Mouse (Mus musculus) cerebellum, adult 2 months (tissue): ENCODE measurements around the gene Fermt2. TPM values are rescaled to one million over a fixed set of nuclear protein-coding genes. Genes with fewer than 3 reads are reported as not detected.
A peak's percentile ranks its signal among the peaks of the same experiment; 100 is the strongest.

Source experiments
- DNase-seq, 2 experiments: peaks; one replicate each; pipeline ENCODE4 v3.0.0; 2021
- H3K27ac ChIP-seq: fragments of 200-500 bp; 2 replicates; pipeline ENCODE4 v1.5.1; 2012; ENCODE audit warnings: low read length, control low read depth, inconsistent platforms; ENCODE audit not compliant: insufficient read depth
- H3K27me3 ChIP-seq: fragments of 200-500 bp; 2 replicates; pipeline ENCODE4 v1.6.1; 2012; ENCODE audit warnings: inconsistent platforms, mild to moderate bottlenecking, low read length, moderate library complexity; ENCODE audit not compliant: control insufficient read depth, insufficient read depth
- H3K4me1 ChIP-seq: fragments of 200-500 bp; 2 replicates; pipeline ENCODE4 v1.6.1; 2011; ENCODE audit warnings: low read length; ENCODE audit not compliant: control insufficient read depth, insufficient read depth
- H3K4me3 ChIP-seq: fragments of 200-500 bp; replicated peaks from 2 replicates; pipeline ENCODE3; 2011; ENCODE audit warnings: mild to moderate bottlenecking, low read depth, low read length, control low read depth; ENCODE audit not compliant: insufficient read depth
- CTCF ChIP-seq: fragments of 200-500 bp; IDR thresholded peaks from 2 replicates; pipeline ENCODE4 v1.5.1; 2011; ENCODE audit warnings: low read depth, mild to moderate bottlenecking, control low read depth, low read length, moderate library complexity, borderline replicate concordance; ENCODE audit not compliant: insufficient read depth
- POLR2A ChIP-seq: fragments of 200-500 bp; IDR thresholded peaks from 2 replicates; pipeline ENCODE4 v1.6.1; 2011; ENCODE audit warnings: low read length, control low read depth, borderline replicate concordance; ENCODE audit not compliant: insufficient read depth
- WGBS: fragments of 180-500 bp; shearing (Covaris S2); methylation state at CpG from one replicate; pipeline ENCODE4 v1.1.7; 2018; 5-methylcytosine and 5-hydroxymethylcytosine counted together
- polyA plus RNA-seq: library from polyadenylated mRNA; depleted of rRNA; stranded (reverse); fragments of >200 nt; gene quantifications from 2 replicates; pipeline ENCODE4 v1.2.3, GENCODE M21; 2012

Fermt2 gene
- polyA plus RNA-seq, 1 experiment = 81.0 TPM

DNA sequence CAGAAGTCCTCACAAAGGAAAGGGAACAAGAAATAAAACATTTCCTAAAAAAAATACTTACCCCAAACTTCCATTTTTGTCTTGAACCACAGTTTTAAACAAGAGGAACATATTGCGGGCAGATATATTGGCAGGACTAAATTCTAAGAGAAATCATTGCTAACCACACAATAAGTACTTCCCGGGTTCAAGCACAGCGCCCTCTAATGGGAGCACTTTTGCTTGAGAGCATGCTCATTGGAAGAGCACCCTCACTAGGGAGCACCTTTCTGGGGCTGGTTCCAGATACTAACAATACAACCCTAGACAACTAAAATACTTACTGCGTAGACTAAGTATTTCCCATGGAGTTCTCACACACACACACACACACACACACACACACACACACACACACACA lies 22.5 kb upstream of the Fermt2 start:
- DNase-seq = no peak
- 89% methylated on average over 4 of the region's 4 CpGs for WGBS
- no peak overlapping the region for H3K4me3 ChIP-seq
- no peaks in the 10 kb centered on the region for H3K27me3 ChIP-seq
- TF ChIP-seq POLR2A (no peak), CTCF (no peak)
- no peak overlapping the region for H3K27ac ChIP-seq
- peaks cover 6% of the 10 kb centered on the region for H3K4me1 ChIP-seq

DNA sequence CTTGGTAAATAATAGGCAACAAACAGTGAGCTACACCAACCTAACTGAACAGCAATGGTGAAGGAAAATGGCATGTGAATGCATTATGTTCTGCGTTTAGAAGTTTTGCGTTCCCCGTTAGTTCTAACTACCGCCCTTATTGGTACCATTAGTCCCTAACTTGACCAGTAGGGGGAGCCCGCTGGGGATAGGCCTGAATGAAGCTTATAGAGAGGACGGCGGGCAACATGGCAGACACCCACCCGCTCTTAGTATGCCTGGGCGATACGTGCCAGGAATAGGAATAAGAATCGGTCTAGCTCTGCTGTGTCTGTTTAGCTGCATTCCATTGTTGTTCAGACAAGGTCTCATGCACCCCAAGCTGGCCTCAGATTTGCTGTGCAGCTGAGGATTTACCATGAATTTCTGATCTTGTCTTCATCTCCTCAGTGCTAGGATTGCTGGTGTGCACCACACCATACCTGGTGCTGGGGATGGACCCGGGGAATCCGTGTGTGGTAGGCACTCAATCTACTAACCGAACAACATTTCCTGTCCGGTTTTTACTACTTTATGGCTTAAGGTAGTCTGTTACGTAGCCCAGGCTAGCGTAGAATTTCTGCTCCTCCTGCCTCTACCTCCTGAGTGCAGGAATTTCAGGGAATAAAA lies 21.3 kb upstream of the Fermt2 start:
- no peaks in the 10 kb centered on the region for H3K27me3 ChIP-seq
- no peak overlapping the region for H3K27ac ChIP-seq
- peaks cover 6% of the 10 kb centered on the region for H3K4me1 ChIP-seq
- peak in 1 of 2 experiments; percentile 23 for DNase-seq
- TF ChIP-seq POLR2A (no peak), CTCF (peak; percentile 52; the same call in 1 of the 2 replicates)
- no peak overlapping the region for H3K4me3 ChIP-seq
- 63% methylated on average over 17 of the region's 17 CpGs for WGBS

DNA sequence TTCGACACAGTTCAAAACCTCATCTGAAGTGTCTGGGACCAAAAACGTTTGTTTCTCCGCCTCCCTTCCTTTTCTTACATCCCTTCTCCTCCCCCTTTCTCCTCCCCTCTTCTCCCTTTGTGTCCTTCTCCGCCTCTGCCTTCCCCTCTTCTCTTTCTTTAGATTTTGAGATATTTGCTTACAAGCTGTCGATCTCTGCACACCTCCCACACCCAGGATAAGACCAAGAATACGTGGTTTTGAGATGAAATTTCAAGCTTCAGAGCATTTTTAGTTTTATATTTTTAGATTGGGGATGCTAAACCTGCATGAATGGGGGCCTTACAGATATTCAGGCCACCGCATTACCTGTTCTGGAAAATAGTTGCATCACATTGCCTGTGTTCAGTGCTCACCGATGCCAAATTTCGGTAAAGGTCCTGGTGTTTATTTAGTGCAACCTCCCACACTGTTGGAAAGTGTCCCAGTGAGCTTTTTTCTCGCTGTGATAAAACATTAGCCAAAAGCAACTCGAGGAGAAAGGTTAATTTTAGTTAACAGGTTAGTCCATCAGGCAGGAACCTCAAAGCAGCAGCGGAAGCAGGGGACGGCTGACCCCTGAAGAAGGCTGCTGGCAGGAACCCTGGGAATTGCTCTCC lies 20.2 kb upstream of the Fermt2 start:
- DNase-seq = peak; percentile 22 to 72
- 33% methylated on average over 13 of the region's 13 CpGs for WGBS
- H3K27me3 ChIP-seq = no peaks in the 10 kb centered on the region
- no peak for TF ChIP-seq CTCF
- no peak for TF ChIP-seq POLR2A
- H3K4me3 ChIP-seq = no peak overlapping the region
- H3K27ac ChIP-seq = no peak overlapping the region
- peaks cover 6% of the 10 kb centered on the region for H3K4me1 ChIP-seq

DNA sequence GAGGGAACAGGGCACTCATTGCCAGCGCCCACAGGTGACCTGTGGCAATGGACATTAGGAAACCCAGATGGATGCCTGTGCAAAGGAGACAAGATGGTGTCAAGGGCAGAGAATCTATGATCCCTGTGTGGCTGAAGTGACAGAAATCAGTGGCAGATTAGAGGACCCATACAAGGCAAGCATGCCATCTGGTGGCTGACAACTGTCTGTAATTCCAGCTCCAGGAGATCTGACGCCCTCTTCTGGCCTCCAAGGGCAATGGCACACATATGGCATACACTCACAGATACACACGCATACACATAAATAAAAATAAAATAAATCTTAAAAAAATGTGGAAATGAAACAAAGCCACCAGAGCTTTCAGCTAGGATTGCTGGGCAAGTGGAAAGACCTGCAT lies 18.2 kb upstream of the Fermt2 start:
- no peak for DNase-seq
- Histone ChIP-seq H3K4me3 (no peak overlapping the region), H3K27ac (no peak overlapping the region), H3K4me1 (peaks cover 4% of the 10 kb centered on the region), H3K27me3 (no peaks in the 10 kb centered on the region)
- peak; percentile 16; the same call in 1 of the 2 replicates for TF ChIP-seq CTCF
- no peak for TF ChIP-seq POLR2A
- WGBS = 80% methylated on average over 3 of the region's 3 CpGs

DNA sequence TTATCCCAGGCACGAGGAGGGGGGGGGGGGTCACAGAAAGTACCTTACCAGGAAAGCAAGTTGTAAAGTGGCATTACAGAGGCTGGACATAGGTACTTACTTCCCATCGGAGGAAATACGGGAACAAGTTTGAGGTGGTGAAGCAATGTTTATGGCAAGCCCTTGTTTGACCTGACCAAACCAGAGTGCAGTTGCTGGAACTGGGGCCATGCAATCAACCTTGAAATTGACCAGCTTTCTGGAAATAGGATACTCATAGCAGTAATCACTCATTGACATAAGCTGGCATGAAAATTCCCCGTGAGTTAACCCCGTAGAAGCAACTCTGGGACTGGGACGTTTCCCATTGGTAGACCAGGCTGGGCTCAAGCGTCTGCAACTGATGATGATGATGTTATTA lies 15.0 kb upstream of the Fermt2 start:
- no peaks in the 10 kb centered on the region; the same call in 1 of the 2 replicates for H3K4me1 ChIP-seq
- no peaks in the 10 kb centered on the region for H3K27me3 ChIP-seq
- H3K27ac ChIP-seq = no peak overlapping the region
- TF ChIP-seq POLR2A (no peak), CTCF (no peak)
- WGBS = 90% methylated on average over 7 of the region's 7 CpGs
- H3K4me3 ChIP-seq = no peak overlapping the region
- DNase-seq = no peak

DNA sequence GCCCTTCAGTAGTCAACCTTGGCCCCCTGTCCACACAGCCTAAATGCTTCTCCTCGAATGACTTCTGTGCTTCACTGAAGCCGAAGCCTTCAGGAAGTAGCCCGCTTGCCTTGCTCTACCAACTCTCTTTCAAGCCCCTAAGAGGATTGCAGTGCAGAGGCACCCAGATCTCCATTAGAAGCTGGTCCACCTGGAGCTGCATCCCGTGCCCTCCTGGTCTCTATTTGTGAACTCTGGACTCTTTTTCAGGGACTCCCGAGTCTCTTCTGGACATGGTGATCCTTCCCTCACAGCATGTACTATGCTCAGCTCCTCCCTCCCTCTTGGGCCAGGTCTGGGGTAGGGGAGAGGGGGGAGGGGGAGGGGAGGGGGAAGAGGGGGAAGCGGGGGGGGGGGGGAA lies 14.1 kb upstream of the Fermt2 start:
- no peak for DNase-seq
- Histone ChIP-seq H3K4me3 (no peak overlapping the region), H3K27me3 (no peaks in the 10 kb centered on the region), H3K27ac (no peak overlapping the region), H3K4me1 (no peaks in the 10 kb centered on the region; the same call in 1 of the 2 replicates)
- no peak for TF ChIP-seq POLR2A
- TF ChIP-seq CTCF = no peak
- WGBS = 66% methylated on average over 5 of the region's 6 CpGs

DNA sequence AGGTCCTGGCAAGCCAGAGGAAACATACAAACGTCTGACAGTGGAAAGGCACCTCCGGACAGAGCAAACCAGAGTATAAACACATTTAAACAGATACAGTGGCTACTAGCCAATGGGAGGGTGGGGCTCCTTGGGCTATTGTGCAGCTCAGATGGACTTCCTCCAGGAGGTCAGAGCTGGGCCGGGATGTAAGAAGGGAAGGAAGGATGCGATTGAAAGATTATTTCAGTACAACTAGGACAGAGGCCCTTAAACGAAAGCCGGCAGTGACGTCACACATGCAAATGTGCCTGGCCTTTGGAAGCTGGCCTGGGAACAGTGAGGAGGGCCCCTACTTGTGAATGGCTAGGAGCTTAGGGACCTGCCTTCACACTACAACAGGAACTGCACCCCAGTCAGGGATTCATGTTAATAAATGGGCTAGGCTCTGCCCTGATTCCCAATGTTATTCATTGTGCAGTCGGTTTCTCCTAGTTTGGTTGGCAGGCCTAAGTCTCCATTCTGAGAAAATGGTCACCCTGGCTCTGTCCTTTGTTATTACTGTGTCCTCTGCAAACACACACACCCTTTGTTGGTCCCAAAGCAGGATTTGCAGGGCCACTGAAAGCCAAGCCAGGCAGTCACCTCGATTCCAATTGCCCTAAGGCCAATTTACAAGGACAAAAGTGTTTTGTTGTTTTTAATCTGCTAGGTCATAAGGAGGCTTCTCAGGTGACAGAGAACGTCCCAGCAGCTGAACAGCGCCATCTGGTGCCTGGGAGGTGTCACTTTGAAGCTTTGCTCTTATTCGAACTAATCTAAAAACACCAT lies 9.9 kb upstream of the Fermt2 start:
- 42% methylated on average over 12 of the region's 12 CpGs for WGBS
- Histone ChIP-seq H3K4me3 (no peak overlapping the region), H3K4me1 (no peaks in the 10 kb centered on the region; the same call in 1 of the 2 replicates), H3K27ac (peak overlapping the region; percentile 63; the same call in 1 of the 2 replicates), H3K27me3 (no peaks in the 10 kb centered on the region)
- no peak for TF ChIP-seq POLR2A
- peak; percentile 80 for TF ChIP-seq CTCF
- peak; percentile 56 to 60 for DNase-seq
